Mouse (Mus musculus): Measurements from ENCODE around the gene Nkiras2. TPM values are rescaled to one million over a fixed set of nuclear protein-coding genes. Genes with fewer than 3 reads are reported as not detected.

Nkiras2 gene
- total and polyA plus RNA-seq, 3 experiments, result 53.8 to 70.0 (median 60.0) TPM

GRCm38 (mm10) chr11:100651205-100651604 lies 32.2 kb downstream of the Nkiras2 start:
- Histone ChIP-seq H3K4me2 (ENCODE audit: insufficient read depth, low read depth, poor library complexity, severe bottlenecking) (no peak overlapping the region), H3K36me3 (replicated peaks in 1 of 2; ENCODE audit: control insufficient read depth in 1 of 2, insufficient read depth in 1 of 2, low read length in 1 of 2) (no peaks in the 10 kb centered on the region), H3K4me1 (ENCODE audit: control insufficient read depth in 1 of 2, insufficient read depth in 2 of 2) (peaks cover 6 to 10% of the 10 kb centered on the region in 2 experiments), H3K27me3 (replicated peaks) (peaks cover 62% of the 10 kb centered on the region), H3K9ac (ENCODE audit: insufficient read depth, low read depth) (no peak overlapping the region), H3K79me2 (replicated peaks; ENCODE audit: control insufficient read depth, extremely low read depth, insufficient read depth, poor library complexity, severe bottlenecking) (no peaks in the 10 kb centered on the region), H3K4me3 (replicated peaks in 1 of 3; ENCODE audit: low read depth in 2 of 3, low read length in 2 of 3, poor library complexity in 1 of 3) (no peak overlapping the region), H3K27ac (ENCODE audit: insufficient read depth, low read depth) (no peak overlapping the region), H3K9me3 (replicated peaks; ENCODE audit: low read length) (no peaks in the 10 kb centered on the region)
- TF ChIP-seq ETS1 (conservative IDR thresholded peaks at IDR 0.05; ENCODE audit: low read depth, low read length) (no peak), RCOR1 (conservative IDR thresholded peaks at IDR 0.05; ENCODE audit: low read depth, low read length) (no peak), ZNF384 (IDR thresholded peaks at IDR 0.05; ENCODE audit: low read depth, low read length) (no peak), SIN3A (IDR thresholded peaks at IDR 0.05; ENCODE audit: low read length) (no peak), USF2 (conservative IDR thresholded peaks at IDR 0.05; ENCODE audit: low read depth, low read length) (no peak), ELF1 (IDR thresholded peaks at IDR 0.05; ENCODE audit: low read depth, low read length) (no peak), NELFE (IDR thresholded peaks at IDR 0.05; ENCODE audit: low read depth, low read length) (no peak), IRF4 (IDR thresholded peaks at IDR 0.05; ENCODE audit: low read depth, low read length) (no peak), ZKSCAN1 (IDR thresholded peaks at IDR 0.05; ENCODE audit: borderline replicate concordance, low read depth, low read length) (no peak), ZMIZ1 (IDR thresholded peaks at IDR 0.05; ENCODE audit: low read depth, low read length) (no peak), SMC3 (IDR thresholded peaks at IDR 0.05; ENCODE audit: low read depth, low read length) (no peak), NRF1 (IDR thresholded peaks at IDR 0.05; ENCODE audit: low read depth, low read length) (no peak), PAX5 (IDR thresholded peaks at IDR 0.05; ENCODE audit: low read length) (no peak), MAZ (IDR thresholded peaks at IDR 0.05; ENCODE audit: low read depth, low read length) (no peak), CHD1 (IDR thresholded peaks at IDR 0.05; ENCODE audit: low read depth, low read length) (no peak), RAD21 (IDR thresholded peaks at IDR 0.05; ENCODE audit: low read depth, low read length) (no peak), USF1 (IDR thresholded peaks at IDR 0.05; ENCODE audit: low read depth, low read length) (no peak), E2F4 (IDR thresholded peaks at IDR 0.05; ENCODE audit: insufficient replicate concordance, low read depth, low read length) (no peak)
- in situ Hi-C loops (cut with MboI; ENCODE audit: low pct_ligation_motif_present, low pct_unique_long_range_greater_than_20kb, low sequenced_read_pairs), result no loop called here
- DNase-seq (ENCODE audit: extremely low read depth), result no peak
- dilution Hi-C loops (cut with MboI; ENCODE audit: extremely low pct_ligation_motif_present, extremely low pct_unique_long_range_greater_than_20kb, low sequenced_read_pairs), result no loop called here

- H3K4me1 ChIP-seq (ENCODE audit: control insufficient read depth in 1 of 2, insufficient read depth in 2 of 2), result peaks cover 6 to 10% of the 10 kb centered on the region in 2 experiments
- H3K9me3 ChIP-seq (replicated peaks; ENCODE audit: low read length), result no peaks in the 10 kb centered on the region
- no peak for DNase-seq (ENCODE audit: extremely low read depth)
- H3K36me3 ChIP-seq (replicated peaks in 1 of 2; ENCODE audit: control insufficient read depth in 1 of 2, insufficient read depth in 1 of 2, low read length in 1 of 2), result no peaks in the 10 kb centered on the region
- no peak overlapping the region for H3K4me2 ChIP-seq (ENCODE audit: insufficient read depth, low read depth, poor library complexity, severe bottlenecking)
- H3K27ac ChIP-seq (ENCODE audit: insufficient read depth, low read depth), result no peak overlapping the region
- no peaks in the 10 kb centered on the region for H3K79me2 ChIP-seq (replicated peaks; ENCODE audit: control insufficient read depth, extremely low read depth, insufficient read depth, poor library complexity, severe bottlenecking)
- in situ Hi-C loops (cut with MboI; ENCODE audit: low pct_ligation_motif_present, low pct_unique_long_range_greater_than_20kb, low sequenced_read_pairs), result no loop called here
- H3K27me3 ChIP-seq (replicated peaks), result peaks cover 62% of the 10 kb centered on the region
- TF ChIP-seq JUN (IDR thresholded peaks at IDR 0.05; ENCODE audit: insufficient read depth, low read depth, low read length) (no peak), MAFK (IDR thresholded peaks at IDR 0.05; ENCODE audit: insufficient replicate concordance, low read length) (no peak), TBP (conservative IDR thresholded peaks at IDR 0.05; ENCODE audit: low read depth, low read length) (no peak), KAT2A (IDR thresholded peaks at IDR 0.05; ENCODE audit: insufficient replicate concordance, low read length) (no peak), CHD1 (IDR thresholded peaks at IDR 0.05; ENCODE audit: low read depth, low read length) (no peak), MAX (IDR thresholded peaks at IDR 0.05; ENCODE audit: low read length) (no peak), GABPA (IDR thresholded peaks at IDR 0.05; ENCODE audit: insufficient replicate concordance, low read depth, low read length) (no peak), POLR2A (IDR thresholded peaks at IDR 0.05; ENCODE audit: low read depth, low read length) (no peak), E2F4 (IDR thresholded peaks at IDR 0.05; ENCODE audit: insufficient replicate concordance, low read depth, low read length) (no peak), IRF4 (IDR thresholded peaks at IDR 0.05; ENCODE audit: low read depth, low read length) (no peak), UBTF (IDR thresholded peaks at IDR 0.05; ENCODE audit: low read depth, low read length) (no peak), ETS1 (conservative IDR thresholded peaks at IDR 0.05; ENCODE audit: low read depth, low read length) (no peak), EP300 (IDR thresholded peaks at IDR 0.05; ENCODE audit: low read length) (no peak), HCFC1 (IDR thresholded peaks at IDR 0.05; ENCODE audit: low read depth, low read length) (no peak), ELF1 (IDR thresholded peaks at IDR 0.05; ENCODE audit: low read depth, low read length) (no peak), ZKSCAN1 (IDR thresholded peaks at IDR 0.05; ENCODE audit: borderline replicate concordance, low read depth, low read length) (no peak)
- H3K4me3 ChIP-seq (replicated peaks in 1 of 3; ENCODE audit: low read depth in 2 of 3, low read length in 2 of 3, poor library complexity in 1 of 3), result no peak overlapping the region
- dilution Hi-C loops (cut with MboI; ENCODE audit: extremely low pct_ligation_motif_present, extremely low pct_unique_long_range_greater_than_20kb, low sequenced_read_pairs), result no loop called here
- no peak overlapping the region for H3K9ac ChIP-seq (ENCODE audit: insufficient read depth, low read depth)
Measured at GRCm38 (mm10) chr11:100651748-100652147, 32.7 kb downstream of the Nkiras2 start.
